Mouse (Mus musculus): ENCODE results near the gene Marcksl1. TPM values are rescaled to one million over a fixed set of nuclear protein-coding genes. Genes with fewer than 3 reads are reported as not detected.

Gene Marcksl1
- total and polyA plus RNA-seq, 3 experiments: 3.5 to 5.1 (median 5.1) TPM

- H3K79me2 ChIP-seq (replicated peaks; ENCODE audit: control insufficient read depth, insufficient read depth, low read length): no peaks in the 10 kb centered on the region
- H3K36me3 ChIP-seq (ENCODE audit: control insufficient read depth, insufficient read depth, low read length): no peaks in the 10 kb centered on the region
- no peak overlapping the region; the same call in 1 of the 2 replicates for H3K9ac ChIP-seq (ENCODE audit: low read depth, low read length)
- no peak for DNase-seq
- peaks cover 5% of the 10 kb centered on the region for H3K4me1 ChIP-seq (ENCODE audit: control insufficient read depth, insufficient read depth, low read length)
- peak overlapping the region; percentile 40; the same call in 1 of the 2 replicates for H3K4me3 ChIP-seq
- TF ChIP-seq CTCF (IDR thresholded peaks at IDR 0.05) (no peak), EP300 (IDR thresholded peaks at IDR 0.05; ENCODE audit: insufficient read depth, low read depth, low read length) (no peak), POLR2A (IDR thresholded peaks at IDR 0.05; ENCODE audit: insufficient read depth, low read depth, low read length) (no peak)
- 77% methylated on average over 9 of the region's 9 CpGs for WGBS
- intact Hi-C loops (cut with DNase I): loop anchor here (2.0 kb wide), 2 partner anchors 15 to 17 kb away; partner anchors contain the start of gene Hdac1
- no peaks in the 10 kb centered on the region for H3K27me3 ChIP-seq (ENCODE audit: control insufficient read depth, insufficient read depth, low read length)
- no peak overlapping the region; the same call in 1 of the 2 replicates for H3K27ac ChIP-seq
Observed at GRCm38 (mm10) chr4:129557256-129557808, 44.0 kb downstream of the Marcksl1 start.

GRCm38 (mm10) chr4:129558321-129558955 is 45.1 kb downstream of the Marcksl1 start:
- 88% methylated on average over 12 of the region's 12 CpGs for WGBS
- Histone ChIP-seq H3K4me3 (no peak overlapping the region), H3K9ac (ENCODE audit: low read depth, low read length) (no peak overlapping the region), H3K36me3 (ENCODE audit: control insufficient read depth, insufficient read depth, low read length) (no peaks in the 10 kb centered on the region), H3K27me3 (ENCODE audit: control insufficient read depth, insufficient read depth, low read length) (no peaks in the 10 kb centered on the region), H3K27ac (no peak overlapping the region), H3K4me1 (ENCODE audit: control insufficient read depth, insufficient read depth, low read length) (peaks cover 5% of the 10 kb centered on the region), H3K79me2 (replicated peaks; ENCODE audit: control insufficient read depth, insufficient read depth, low read length) (no peaks in the 10 kb centered on the region)
- DNase-seq: no peak
- TF ChIP-seq EP300 (IDR thresholded peaks at IDR 0.05; ENCODE audit: insufficient read depth, low read depth, low read length) (no peak), CTCF (IDR thresholded peaks at IDR 0.05) (no peak), POLR2A (IDR thresholded peaks at IDR 0.05; ENCODE audit: insufficient read depth, low read depth, low read length) (no peak)
- intact Hi-C loops (cut with DNase I): no loop called here

GRCm38 (mm10) chr4:129561184-129561583 is 47.8 kb downstream of the Marcksl1 start:
- no peak overlapping the region for H3K9ac ChIP-seq (ENCODE audit: low read depth, low read length)
- TF ChIP-seq EP300 (IDR thresholded peaks at IDR 0.05; ENCODE audit: insufficient read depth, low read depth, low read length): no peak
- no peak for TF ChIP-seq POLR2A (IDR thresholded peaks at IDR 0.05; ENCODE audit: insufficient read depth, low read depth, low read length)
- TF ChIP-seq CTCF (IDR thresholded peaks at IDR 0.05): no peak
- DNase-seq: no peak

GRCm38 (mm10) chr4:129563718-129564117 is 50.3 kb downstream of the Marcksl1 start:
- H3K79me2 ChIP-seq (replicated peaks; ENCODE audit: control insufficient read depth, insufficient read depth, low read length): no peaks in the 10 kb centered on the region
- WGBS: 61% methylated on average over 8 of the region's 8 CpGs
- no peak overlapping the region for H3K9ac ChIP-seq (ENCODE audit: low read depth, low read length)
- no peaks in the 10 kb centered on the region for H3K36me3 ChIP-seq (ENCODE audit: control insufficient read depth, insufficient read depth, low read length)
- H3K4me3 ChIP-seq: no peak overlapping the region
- no peaks in the 10 kb centered on the region for H3K4me1 ChIP-seq (ENCODE audit: control insufficient read depth, insufficient read depth, low read length)
- DNase-seq: no peak
- no peaks in the 10 kb centered on the region for H3K27me3 ChIP-seq (ENCODE audit: control insufficient read depth, insufficient read depth, low read length)
- intact Hi-C loops (cut with DNase I): no loop called here
- H3K27ac ChIP-seq: no peak overlapping the region
- no peak for TF ChIP-seq EP300 (IDR thresholded peaks at IDR 0.05; ENCODE audit: insufficient read depth, low read depth, low read length)

More at GRCm38 (mm10) chr4:129561184-129561583, 47.8 kb downstream of the Marcksl1 start:
- intact Hi-C loops (cut with DNase I): no loop called here
- Histone ChIP-seq H3K27me3 (ENCODE audit: control insufficient read depth, insufficient read depth, low read length) (no peaks in the 10 kb centered on the region), H3K36me3 (ENCODE audit: control insufficient read depth, insufficient read depth, low read length) (no peaks in the 10 kb centered on the region), H3K27ac (no peak overlapping the region), H3K4me3 (no peak overlapping the region), H3K4me1 (ENCODE audit: control insufficient read depth, insufficient read depth, low read length) (peaks cover 2% of the 10 kb centered on the region; the same call in 1 of the 2 replicates), H3K79me2 (replicated peaks; ENCODE audit: control insufficient read depth, insufficient read depth, low read length) (no peaks in the 10 kb centered on the region)
- WGBS: 63% methylated on average over 5 of the region's 5 CpGs

- Histone ChIP-seq H3K27me3 (ENCODE audit: control insufficient read depth, insufficient read depth, low read length) (no peaks in the 10 kb centered on the region), H3K79me2 (replicated peaks; ENCODE audit: control insufficient read depth, insufficient read depth, low read length) (no peaks in the 10 kb centered on the region), H3K4me3 (no peak overlapping the region), H3K4me1 (ENCODE audit: control insufficient read depth, insufficient read depth, low read length) (no peaks in the 10 kb centered on the region), H3K9ac (ENCODE audit: low read depth, low read length) (no peak overlapping the region), H3K36me3 (ENCODE audit: control insufficient read depth, insufficient read depth, low read length) (no peaks in the 10 kb centered on the region), H3K27ac (no peak overlapping the region)
- TF ChIP-seq CTCF (IDR thresholded peaks at IDR 0.05): no peak
- no peak for TF ChIP-seq EP300 (IDR thresholded peaks at IDR 0.05; ENCODE audit: insufficient read depth, low read depth, low read length)
- TF ChIP-seq POLR2A (IDR thresholded peaks at IDR 0.05; ENCODE audit: insufficient read depth, low read depth, low read length): no peak
- 72% methylated on average over 6 of the region's 6 CpGs for WGBS
- DNase-seq: no peak
- intact Hi-C loops (cut with DNase I): no loop called here
Observed at GRCm38 (mm10) chr4:129565139-129565538, 51.8 kb downstream of the Marcksl1 start.

Small RNAs within 50 kb of the gene (microRNA-seq; reads per million reads assigned to microRNA genes)
- 0 reads per million in 2 experiments for gene Mir8119

Other genes starting within 250 kb of the Marcksl1 start
- 10 to 100 TPM; 17.7 to 17.9 TPM for gene Sync, start 226.0 kb upstream of the Marcksl1 start, total RNA-seq (2021)
- 8.7 and 18.8 TPM in 2 replicates for gene Sync, start 226.0 kb upstream of the Marcksl1 start, polyA plus RNA-seq (2012; rRNA removed)
- gene Rbbp4, start 178.2 kb upstream of the Marcksl1 start, total RNA-seq (2021): 10 to 100 TPM; 67.0 to 70.7 TPM
- 16.8 and 34.5 TPM in 2 replicates for gene Rbbp4, start 178.2 kb upstream of the Marcksl1 start, polyA plus RNA-seq (2012; rRNA removed)
- 10 to 100 TPM; 19.5 to 27.2 TPM for gene Zbtb8os, start 177.9 kb upstream of the Marcksl1 start, total RNA-seq (2021)
- 9.1 and 13.0 TPM in 2 replicates for gene Zbtb8os, start 177.9 kb upstream of the Marcksl1 start, polyA plus RNA-seq (2012; rRNA removed)
- gene Zbtb8a, start 135.5 kb upstream of the Marcksl1 start, total RNA-seq (2021): 1 to 10 TPM; 2.5 to 3.5 TPM
- gene Zbtb8a, start 135.5 kb upstream of the Marcksl1 start, polyA plus RNA-seq (2012; rRNA removed): 3.2 and 5.5 TPM in 2 replicates
- gene Zbtb8b, start 72.7 kb upstream of the Marcksl1 start, total RNA-seq (2021): under 1 TPM; 0.07 to 0.10 TPM
- gene Zbtb8b, start 72.7 kb upstream of the Marcksl1 start, polyA plus RNA-seq (2012; rRNA removed): 0.08 and 0.09 TPM in 2 replicates
- gene Bsdc1, start 52.0 kb upstream of the Marcksl1 start, total RNA-seq (2021): 10 to 100 TPM; 48.8 to 50.3 TPM
- gene Bsdc1, start 52.0 kb upstream of the Marcksl1 start, polyA plus RNA-seq (2012; rRNA removed): 21.3 and 25.0 TPM in 2 replicates
- not detected for gene Tssk3, start 22.6 kb upstream of the Marcksl1 start, total RNA-seq (2021)
- 0.14 TPM in 1 of 2 replicates, not detected in the other for gene Tssk3, start 22.6 kb upstream of the Marcksl1 start, polyA plus RNA-seq (2012; rRNA removed)
- gene Fam229a, start 22.4 kb upstream of the Marcksl1 start, total RNA-seq (2021): under 1 TPM in 1 of 2 experiments, not detected in 1; 0.45 TPM
- gene Fam229a, start 22.4 kb upstream of the Marcksl1 start, polyA plus RNA-seq (2012; rRNA removed): 0.64 TPM in 1 of 2 replicates, not detected in the other
- gene Hdac1, start 29.1 kb downstream of the Marcksl1 start, total RNA-seq (2021): 10 to 100 TPM; 15.7 to 16.1 TPM
- gene Hdac1, start 29.1 kb downstream of the Marcksl1 start, polyA plus RNA-seq (2012; rRNA removed): 17.9 and 35.2 TPM in 2 replicates
- gene Lck, start 60.1 kb downstream of the Marcksl1 start, total RNA-seq (2021): 1 to 10 TPM in 1 of 2 experiments, under 1 TPM in 1; 0.84 to 1.1 TPM
- 1.6 and 3.5 TPM in 2 replicates for gene Lck, start 60.1 kb downstream of the Marcksl1 start, polyA plus RNA-seq (2012; rRNA removed)
- under 1 TPM in 1 of 2 experiments, not detected in 1; 0.81 TPM for gene Fam167b, start 65.0 kb downstream of the Marcksl1 start, total RNA-seq (2021)
- gene Fam167b, start 65.0 kb downstream of the Marcksl1 start, polyA plus RNA-seq (2012; rRNA removed): 1.4 and 1.8 TPM in 2 replicates
- 100 to 1,000 TPM; 116 to 132 TPM for gene Eif3i, start 87.1 kb downstream of the Marcksl1 start, total RNA-seq (2021)
- 185 and 257 TPM in 2 replicates for gene Eif3i, start 87.1 kb downstream of the Marcksl1 start, polyA plus RNA-seq (2012; rRNA removed)
- 10 to 100 TPM; 35.9 to 41.7 TPM for gene Tmem234, start 87.1 kb downstream of the Marcksl1 start, total RNA-seq (2021)
- 69.5 and 74.9 TPM in 2 replicates for gene Tmem234, start 87.1 kb downstream of the Marcksl1 start, polyA plus RNA-seq (2012; rRNA removed)
- under 1 TPM; 0.39 to 0.45 TPM for gene Dcdc2b, start 100.7 kb downstream of the Marcksl1 start, total RNA-seq (2021)
- gene Dcdc2b, start 100.7 kb downstream of the Marcksl1 start, polyA plus RNA-seq (2012; rRNA removed): 1.7 and 3.3 TPM in 2 replicates
- 10 to 100 TPM; 13.0 to 19.7 TPM for gene Iqcc, start 105.5 kb downstream of the Marcksl1 start, total RNA-seq (2021)
- 24.5 and 30.9 TPM in 2 replicates for gene Iqcc, start 105.5 kb downstream of the Marcksl1 start, polyA plus RNA-seq (2012; rRNA removed)
- gene Ccdc28b, start 110.4 kb downstream of the Marcksl1 start, total RNA-seq (2021): 10 to 100 TPM; 11.3 to 16.8 TPM
- 10.8 and 22.5 TPM in 2 replicates for gene Ccdc28b, start 110.4 kb downstream of the Marcksl1 start, polyA plus RNA-seq (2012; rRNA removed)
- 10 to 100 TPM; 25.6 to 27.2 TPM for gene Txlna, start 127.5 kb downstream of the Marcksl1 start, total RNA-seq (2021)
- 13.7 and 23.3 TPM in 2 replicates for gene Txlna, start 127.5 kb downstream of the Marcksl1 start, polyA plus RNA-seq (2012; rRNA removed)
- 10 to 100 TPM; 69.6 to 79.2 TPM for gene Kpna6, start 159.2 kb downstream of the Marcksl1 start, total RNA-seq (2021)
- gene Kpna6, start 159.2 kb downstream of the Marcksl1 start, polyA plus RNA-seq (2012; rRNA removed): 28.2 and 57.9 TPM in 2 replicates
- gene Tmem39b, start 183.3 kb downstream of the Marcksl1 start, total RNA-seq (2021): 1 to 10 TPM; 4.8 to 5.0 TPM
- gene Tmem39b, start 183.3 kb downstream of the Marcksl1 start, polyA plus RNA-seq (2012; rRNA removed): 13.4 and 14.4 TPM in 2 replicates
- 10 to 100 TPM; 38.1 to 41.7 TPM for gene Khdrbs1, start 228.7 kb downstream of the Marcksl1 start, total RNA-seq (2021)
- 11.4 and 11.7 TPM in 2 replicates for gene Khdrbs1, start 228.7 kb downstream of the Marcksl1 start, polyA plus RNA-seq (2012; rRNA removed)